Mouse (Mus musculus): ENCODE data around the gene Ifi47. TPM values are rescaled to one million over a fixed set of nuclear protein-coding genes. Genes with fewer than 3 reads are reported as not detected.

Gene Ifi47
- total and polyA plus RNA-seq, 3 experiments: 2.3 to 6.2 (median 2.7) TPM

DNA sequence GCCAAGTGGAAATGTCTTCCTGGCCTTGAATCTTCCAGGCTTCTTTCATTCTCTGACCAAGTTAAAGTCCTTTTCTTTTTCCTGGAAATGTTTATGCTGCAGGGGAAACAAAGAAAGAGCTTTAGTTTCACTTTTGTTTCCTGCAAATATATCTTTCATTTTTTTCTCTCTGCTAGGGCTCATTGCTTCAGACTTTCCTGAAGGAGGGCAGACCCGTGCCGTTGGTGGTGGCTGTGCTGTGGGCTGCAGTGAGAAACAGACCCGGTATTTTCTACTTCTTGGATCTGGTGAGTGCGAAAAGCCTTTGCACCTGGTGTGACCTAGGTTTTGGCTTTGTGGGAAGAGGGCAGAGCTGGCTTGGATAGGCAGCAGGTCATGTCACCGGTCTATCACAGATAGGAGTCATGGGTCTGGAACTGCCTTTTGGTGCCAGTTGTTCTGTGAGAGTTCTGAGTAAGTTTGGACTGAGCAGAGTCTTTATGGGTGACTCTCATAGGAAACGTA, 10.5 kb downstream of the Ifi47 start:
- peak overlapping the region; percentile 63 for H3K4me2 ChIP-seq (ENCODE audit: insufficient read depth, low read depth, poor library complexity, severe bottlenecking)
- TF ChIP-seq EP300 (IDR thresholded peaks at IDR 0.05; ENCODE audit: low read length) (peak; percentile 61; the same call in 1 of the 2 replicates), MAX (IDR thresholded peaks at IDR 0.05; ENCODE audit: low read length) (no peak), TCF12 (IDR thresholded peaks at IDR 0.05; ENCODE audit: low read depth, low read length) (no peak), IRF4 (IDR thresholded peaks at IDR 0.05; ENCODE audit: low read depth, low read length) (peak; percentile 68), SIN3A (IDR thresholded peaks at IDR 0.05; ENCODE audit: low read length) (no peak; the same call in 1 of the 2 replicates), ETS1 (conservative IDR thresholded peaks at IDR 0.05; ENCODE audit: low read depth, low read length) (peak; percentile 43; the same call in 1 of the 2 replicates), MYC (IDR thresholded peaks at IDR 0.05; ENCODE audit: low read depth, low read length) (0 out of 2 replicates have a peak, but pooled peaks have one; percentile 39), RCOR1 (conservative IDR thresholded peaks at IDR 0.05; ENCODE audit: low read depth, low read length) (0 out of 2 replicates have a peak, but pooled peaks have one; percentile 53), ZNF384 (IDR thresholded peaks at IDR 0.05; ENCODE audit: low read depth, low read length) (peak; percentile 72), BHLHE40 (IDR thresholded peaks at IDR 0.05; ENCODE audit: low read depth, low read length) (peak; percentile 39; the same call in 1 of the 2 replicates)
- no peaks in the 10 kb centered on the region for H3K9me3 ChIP-seq (replicated peaks; ENCODE audit: low read length)
- peak overlapping the region; percentile 64 for H3K9ac ChIP-seq (ENCODE audit: insufficient read depth, low read depth)
- no peaks in the 10 kb centered on the region for H3K36me3 ChIP-seq (replicated peaks in 1 of 2; ENCODE audit: control insufficient read depth in 1 of 2, insufficient read depth in 1 of 2, low read length in 1 of 2)
- no peaks in the 10 kb centered on the region for H3K27me3 ChIP-seq (replicated peaks)
- peaks cover 5 to 60% of the 10 kb centered on the region in 2 experiments for H3K4me1 ChIP-seq (ENCODE audit: control insufficient read depth in 1 of 2, insufficient read depth in 2 of 2)
- H3K79me2 ChIP-seq (replicated peaks; ENCODE audit: control insufficient read depth, extremely low read depth, insufficient read depth, poor library complexity, severe bottlenecking): no peaks in the 10 kb centered on the region; the same call in 1 of the 2 replicates
- dilution Hi-C loops (cut with MboI; ENCODE audit: extremely low pct_ligation_motif_present, extremely low pct_unique_long_range_greater_than_20kb, low sequenced_read_pairs): no loop called here
- in situ Hi-C loops (cut with MboI; ENCODE audit: low pct_ligation_motif_present, low pct_unique_long_range_greater_than_20kb, low sequenced_read_pairs): no loop called here
- DNase-seq (ENCODE audit: extremely low read depth): no peak
- peak overlapping the region; percentile 19 to 54 (median 34) for H3K4me3 ChIP-seq (replicated peaks in 1 of 3; ENCODE audit: low read depth in 2 of 3, low read length in 2 of 3, poor library complexity in 1 of 3)
- H3K27ac ChIP-seq (ENCODE audit: insufficient read depth, low read depth): peak overlapping the region; percentile 18; the same call in 1 of the 2 replicates

GRCm38 (mm10) chr11:49087830-49088616, 11.6 kb downstream of the Ifi47 start:
- peaks cover 5 to 49% of the 10 kb centered on the region in 2 experiments for H3K4me1 ChIP-seq (ENCODE audit: control insufficient read depth in 1 of 2, insufficient read depth in 2 of 2)
- H3K4me3 ChIP-seq (replicated peaks in 1 of 3; ENCODE audit: low read depth in 2 of 3, low read length in 2 of 3, poor library complexity in 1 of 3): peak overlapping the region; percentile 25 to 62 (median 48)
- no peaks in the 10 kb centered on the region; the same call in 1 of the 2 replicates for H3K79me2 ChIP-seq (replicated peaks; ENCODE audit: control insufficient read depth, extremely low read depth, insufficient read depth, poor library complexity, severe bottlenecking)
- DNase-seq (ENCODE audit: extremely low read depth): no peak
- dilution Hi-C loops (cut with MboI; ENCODE audit: extremely low pct_ligation_motif_present, extremely low pct_unique_long_range_greater_than_20kb, low sequenced_read_pairs): no loop called here
- H3K9me3 ChIP-seq (replicated peaks; ENCODE audit: low read length): no peaks in the 10 kb centered on the region
- H3K27me3 ChIP-seq (replicated peaks): no peaks in the 10 kb centered on the region
- H3K27ac ChIP-seq (ENCODE audit: insufficient read depth, low read depth): peak overlapping the region; percentile 37
- peak overlapping the region; percentile 95 for H3K4me2 ChIP-seq (ENCODE audit: insufficient read depth, low read depth, poor library complexity, severe bottlenecking)
- in situ Hi-C loops (cut with MboI; ENCODE audit: low pct_ligation_motif_present, low pct_unique_long_range_greater_than_20kb, low sequenced_read_pairs): no loop called here
- peak overlapping the region; percentile 49 for H3K9ac ChIP-seq (ENCODE audit: insufficient read depth, low read depth)
- H3K36me3 ChIP-seq (replicated peaks in 1 of 2; ENCODE audit: control insufficient read depth in 1 of 2, insufficient read depth in 1 of 2, low read length in 1 of 2): no peaks in the 10 kb centered on the region
- no peak for TF ChIP-seq JUN (IDR thresholded peaks at IDR 0.05; ENCODE audit: insufficient read depth, low read depth, low read length)
- no peak for TF ChIP-seq JUND (conservative IDR thresholded peaks at IDR 0.05; ENCODE audit: low read depth, low read length)
- 0 out of 2 replicates have a peak, but pooled peaks have one; percentile 8 for TF ChIP-seq MEF2A (IDR thresholded peaks at IDR 0.05; ENCODE audit: borderline replicate concordance, low read depth, low read length)
- TF ChIP-seq TBP (conservative IDR thresholded peaks at IDR 0.05; ENCODE audit: low read depth, low read length): no peak; the same call in 1 of the 2 replicates
- TF ChIP-seq MXI1 (IDR thresholded peaks at IDR 0.05; ENCODE audit: low read depth, low read length): no peak
- peak; percentile 16; the same call in 1 of the 2 replicates for TF ChIP-seq IRF4 (IDR thresholded peaks at IDR 0.05; ENCODE audit: low read depth, low read length)
- TF ChIP-seq BHLHE40 (IDR thresholded peaks at IDR 0.05; ENCODE audit: low read depth, low read length): peak; percentile 84
- TF ChIP-seq MAX (IDR thresholded peaks at IDR 0.05; ENCODE audit: low read length): peak; percentile 43; the same call in 1 of the 2 replicates
- no peak for TF ChIP-seq GABPA (IDR thresholded peaks at IDR 0.05; ENCODE audit: insufficient replicate concordance, low read depth, low read length)
- peak; percentile 87 for TF ChIP-seq UBTF (IDR thresholded peaks at IDR 0.05; ENCODE audit: low read depth, low read length)
- no peak for TF ChIP-seq CHD1 (IDR thresholded peaks at IDR 0.05; ENCODE audit: low read depth, low read length)
- no peak for TF ChIP-seq RAD21 (IDR thresholded peaks at IDR 0.05; ENCODE audit: low read depth, low read length)
- TF ChIP-seq CHD2 (IDR thresholded peaks at IDR 0.05; ENCODE audit: low read length): no peak; the same call in 1 of the 2 replicates
- TF ChIP-seq CTCF (conservative IDR thresholded peaks at IDR 0.05 in 1 of 2, IDR thresholded peaks at IDR 0.05 in 1 of 2; ENCODE audit: low read depth in 2 of 2, low read length in 2 of 2): no peak
- no peak; the same call in 1 of the 2 replicates for TF ChIP-seq SMC3 (IDR thresholded peaks at IDR 0.05; ENCODE audit: low read depth, low read length)
- no peak for TF ChIP-seq E2F4 (IDR thresholded peaks at IDR 0.05; ENCODE audit: insufficient replicate concordance, low read depth, low read length)
- no peak for TF ChIP-seq EP300 (IDR thresholded peaks at IDR 0.05; ENCODE audit: low read length)
- TF ChIP-seq ETS1 (conservative IDR thresholded peaks at IDR 0.05; ENCODE audit: low read depth, low read length): peak; percentile 58; the same call in 1 of the 2 replicates
- no peak for TF ChIP-seq MYC (IDR thresholded peaks at IDR 0.05; ENCODE audit: low read depth, low read length)
- TF ChIP-seq ZC3H11A (IDR thresholded peaks at IDR 0.05; ENCODE audit: low read depth, low read length): no peak
- TF ChIP-seq ZNF384 (IDR thresholded peaks at IDR 0.05; ENCODE audit: low read depth, low read length): no peak; the same call in 1 of the 2 replicates
- no peak for TF ChIP-seq HCFC1 (IDR thresholded peaks at IDR 0.05; ENCODE audit: low read depth, low read length)
- peak; percentile 52; the same call in 1 of the 2 replicates for TF ChIP-seq POLR2A (IDR thresholded peaks at IDR 0.05; ENCODE audit: low read depth, low read length)
- no peak for TF ChIP-seq ZKSCAN1 (IDR thresholded peaks at IDR 0.05; ENCODE audit: borderline replicate concordance, low read depth, low read length)
- no peak for TF ChIP-seq ZMIZ1 (IDR thresholded peaks at IDR 0.05; ENCODE audit: low read depth, low read length)

Measured in CH12.LX (cell line).